Mouse (Mus musculus) subcutaneous adipose tissue, adult 2 months (tissue): ENCODE data around the gene Hsf5. TPM values are rescaled to one million over a fixed set of nuclear protein-coding genes. Genes with fewer than 3 reads are reported as not detected.

Experiments used
- polyA plus RNA-seq: library from polyadenylated mRNA; depleted of rRNA; stranded (reverse); fragments of >200 nt; gene quantifications from 2 replicates; pipeline ENCODE4 v1.2.3, GENCODE M21; 2012; ENCODE audit warnings: low replicate concordance; rRNA removed

Hsf5 gene
- polyA plus RNA-seq = 0.09 TPM in 1 of 2 replicates, not detected in the other

DNA sequence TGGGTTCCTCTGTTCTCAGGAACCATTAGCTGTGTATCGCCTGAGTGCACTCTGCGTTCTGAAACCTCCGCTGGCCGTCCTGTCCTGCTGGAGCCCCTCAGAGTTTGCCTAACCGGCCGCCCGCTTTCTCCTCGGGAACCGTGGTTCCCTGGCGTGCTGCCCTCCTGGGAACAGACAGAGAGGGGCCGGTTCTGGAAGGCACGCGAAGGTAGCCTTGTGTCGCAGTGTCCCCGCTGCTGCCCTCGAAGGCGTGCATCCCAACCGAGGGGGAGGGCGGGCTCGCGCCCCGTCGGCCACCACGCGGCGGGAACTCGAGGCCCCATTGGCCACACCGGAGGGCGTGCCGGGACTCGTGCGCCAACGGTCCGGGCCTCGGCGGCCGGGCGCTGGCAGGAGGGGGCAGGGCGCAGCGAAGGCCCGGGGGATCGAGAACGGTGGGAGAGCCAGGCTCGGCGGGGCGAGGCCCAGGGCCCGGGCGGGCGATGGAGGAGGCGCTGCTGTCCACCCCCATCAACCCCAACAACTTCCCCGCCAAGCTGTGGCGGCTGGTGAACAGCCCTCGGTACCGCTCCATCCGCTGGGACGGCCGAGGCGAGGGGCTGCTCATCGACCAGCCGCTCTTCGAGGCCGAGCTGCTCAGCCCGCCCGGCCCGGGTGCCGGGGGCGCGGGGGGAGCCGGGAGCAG is at the start of gene Hsf5:
Hsf5 (plus strand) TSS at position 375 of the 685 bp plus-strand sequence.

DNA sequence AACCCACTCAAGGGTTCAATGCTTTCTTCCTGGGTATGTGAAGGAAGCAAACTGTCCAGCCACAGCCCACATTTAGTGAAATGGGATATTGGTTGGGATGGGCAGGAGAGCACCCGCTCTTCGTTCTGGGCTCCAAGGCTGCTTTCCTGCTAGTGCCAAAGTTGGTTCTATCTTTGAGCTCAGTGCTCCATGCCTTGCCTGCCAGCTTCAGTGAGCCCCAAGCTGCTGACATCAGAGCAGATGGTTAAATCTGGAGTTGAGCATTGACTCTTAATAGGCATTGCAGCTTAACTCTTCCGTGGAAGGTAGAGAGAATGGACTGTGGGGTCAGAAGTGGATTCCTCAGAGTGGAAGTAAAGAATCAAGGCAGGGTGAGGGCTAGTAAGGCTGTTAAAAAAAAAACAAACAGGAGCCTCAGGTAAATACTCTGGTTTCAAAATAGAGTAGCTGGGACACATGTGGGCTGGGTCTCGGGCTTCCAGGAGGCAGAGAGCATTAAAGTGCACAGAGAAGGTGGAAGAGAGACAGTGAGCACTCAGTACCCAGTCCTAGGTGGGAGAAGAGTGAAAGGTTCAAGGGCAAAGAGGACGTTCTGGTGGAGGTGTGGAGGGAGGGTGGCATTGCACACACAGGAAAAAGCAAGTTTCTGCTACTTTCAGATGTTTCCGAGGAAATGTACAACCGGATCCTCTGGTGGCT is 48.6 kb upstream of the Hsf5 start, which contains the start of gene Sept4:
Sept4 (plus strand) TSS at position 649 of the 699 bp plus-strand sequence.

GRCm38 (mm10) chr11:87591526-87592353 is 25.2 kb upstream of the Hsf5 start, which contains the start of gene Mtmr4:
Mtmr4 (plus strand) TSS chr11:87592162.

DNA sequence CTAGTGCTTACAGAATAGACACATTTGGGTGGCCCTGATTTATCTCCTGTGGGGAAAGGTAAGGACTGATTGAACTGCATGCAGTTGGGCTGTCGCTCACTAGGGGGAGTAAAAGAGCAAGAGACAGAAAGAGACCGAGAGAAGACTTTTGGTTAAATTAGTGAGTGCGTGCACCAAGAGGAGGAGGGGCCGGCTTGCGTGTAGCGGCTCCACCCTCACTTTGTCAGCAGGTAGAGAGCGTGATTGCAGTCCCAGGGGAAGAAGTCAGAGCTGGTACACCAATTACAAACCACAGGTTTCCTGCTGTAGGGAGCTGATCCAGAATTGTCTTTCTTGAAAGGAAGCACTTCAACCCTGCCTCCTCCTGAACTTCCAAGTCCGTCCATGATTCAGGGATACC is 45.4 kb downstream of the Hsf5 start, which contains the start of gene Rnf43:
Rnf43 (plus strand) TSS at position 316 of the 400 bp plus-strand sequence.

Other genes starting within 250 kb of the Hsf5 start
- gene Rad51c, start 212.2 kb upstream of the Hsf5 start, polyA plus RNA-seq = 0.26 and 1.5 TPM in 2 replicates
- 0.42 and 0.45 TPM in 2 replicates for gene Tex14, start 212.1 kb upstream of the Hsf5 start, polyA plus RNA-seq
- gene Gm11492, start 50.5 kb upstream of the Hsf5 start, polyA plus RNA-seq = 0.14 TPM in 1 of 2 replicates, not detected in the other
- 34.7 and 112 TPM in 2 replicates for gene Sept4, start 48.3 kb upstream of the Hsf5 start, polyA plus RNA-seq
- gene Mtmr4, start 25.0 kb upstream of the Hsf5 start, polyA plus RNA-seq = 14.9 and 41.4 TPM in 2 replicates
- 0.42 and 11.4 TPM in 2 replicates for gene Rnf43, start 45.6 kb downstream of the Hsf5 start, polyA plus RNA-seq
- 88.8 and 95.3 TPM in 2 replicates for gene Supt4a, start 120.4 kb downstream of the Hsf5 start, polyA plus RNA-seq
- gene Tspoap1, start 143.4 kb downstream of the Hsf5 start, polyA plus RNA-seq = 0.62 and 11.0 TPM in 2 replicates
- 0.52 and 1.3 TPM in 2 replicates for gene Mpo, start 176.4 kb downstream of the Hsf5 start, polyA plus RNA-seq
- gene Lpo, start 211.1 kb downstream of the Hsf5 start, polyA plus RNA-seq = 0.04 and 0.27 TPM in 2 replicates
- gene Mks1, start 236.1 kb downstream of the Hsf5 start, polyA plus RNA-seq = 12.7 and 22.3 TPM in 2 replicates